Comparison of ENCODE assay signal across 21 mouse cellular contexts in genomic region chr3:132375579-132375978, GRCm38 (mm10).
"Had no signal": no experiment of that assay in that cellular context is flagged by ENCODE, and none has a peak within 500 bp of the region (broad histone marks: within the 10 kb centered on the region; RNA-seq: fewer than 3 reads in every experiment).

No protein-coding gene starts in this region.

- H3K4me2 ChIP-seq: limb, embryonic 13.5 days; liver, embryonic 12.5 days; liver, embryonic 15.5 days; lung, embryonic 15.5 days; midbrain, embryonic 12.5 days; stomach, embryonic 15.5 days had no signal

- H3K4me3 ChIP-seq: layer of hippocampus, adult 2 months; limb, embryonic 10.5 days; limb, embryonic 13.5 days; liver, embryonic 12.5 days; liver, embryonic 15.5 days; lung, embryonic 15.5 days; megakaryocyte, embryonic 14.5 days; midbrain, embryonic 12.5 days; stomach, embryonic 15.5 days had no signal

- H3K36me3 ChIP-seq: limb, embryonic 10.5 days; limb, embryonic 13.5 days; liver, embryonic 12.5 days; liver, embryonic 15.5 days; lung, embryonic 15.5 days; midbrain, embryonic 12.5 days; stomach, embryonic 15.5 days had no signal

- H3K9ac ChIP-seq: limb, embryonic 13.5 days; liver, embryonic 12.5 days; liver, embryonic 15.5 days; lung, embryonic 15.5 days; midbrain, embryonic 12.5 days; stomach, embryonic 15.5 days had no signal

- DNase-seq: kidney, adult 18-20 months; kidney, adult 9 months; kidney, postnatal 14 days; kidney, postnatal 4 days; layer of hippocampus, adult 9-11 months; liver; lung, adult 18-20 months; lung, postnatal 10 days; lung, postnatal 36 days; right cerebral cortex, postnatal 25 days; spleen, adult 18-20 months; thymus, postnatal 25 days had no signal

- ATAC-seq: liver, embryonic 12.5 days had no signal

- H3K27ac ChIP-seq: layer of hippocampus, adult 2 months; limb, embryonic 10.5 days; limb, embryonic 13.5 days; liver, embryonic 12.5 days; liver, embryonic 15.5 days; lung, embryonic 15.5 days; midbrain, embryonic 12.5 days; stomach, embryonic 15.5 days had no signal

- H3K27me3 ChIP-seq: limb, embryonic 13.5 days; liver, embryonic 12.5 days; liver, embryonic 15.5 days; lung, embryonic 15.5 days; megakaryocyte, embryonic 14.5 days; midbrain, embryonic 12.5 days; stomach, embryonic 15.5 days had no signal

- H3K4me1 ChIP-seq: limb, embryonic 13.5 days; liver, embryonic 12.5 days; liver, embryonic 15.5 days; lung, embryonic 15.5 days; megakaryocyte, embryonic 14.5 days; midbrain, embryonic 12.5 days; stomach, embryonic 15.5 days had no signal

- H3K9me3 ChIP-seq: limb, embryonic 10.5 days; limb, embryonic 13.5 days; liver, embryonic 12.5 days; liver, embryonic 15.5 days; lung, embryonic 15.5 days; midbrain, embryonic 12.5 days; stomach, embryonic 15.5 days had no signal
